Mouse (Mus musculus): ENCODE results near the gene Lmx1a. TPM values are rescaled to one million over a fixed set of nuclear protein-coding genes. Genes with fewer than 3 reads are reported as not detected.

Lmx1a gene
- polyA plus RNA-seq, 1 experiment, result not detected

DNA sequence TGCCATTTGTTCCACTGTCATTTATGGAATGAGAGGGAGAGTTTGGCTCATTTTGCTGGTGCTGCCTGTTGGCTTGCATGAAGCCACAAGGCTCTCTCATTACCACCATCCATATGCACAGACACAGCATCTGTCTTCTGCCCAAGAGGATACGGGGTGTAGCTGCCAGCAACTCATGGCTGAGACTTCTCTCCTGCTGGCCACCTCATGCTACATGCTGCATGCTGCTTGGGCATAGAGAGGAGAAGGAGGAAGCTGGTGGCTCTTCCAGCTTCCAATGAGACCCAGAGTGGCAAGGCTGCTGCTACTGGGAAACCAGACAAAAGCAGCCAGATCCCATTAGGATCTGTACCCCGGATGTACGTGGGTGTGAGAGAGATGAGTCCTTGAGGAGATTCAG lies 47.8 kb downstream of the Lmx1a start:
- TF ChIP-seq FLI1 (IDR thresholded peaks at IDR 0.05; ENCODE audit: low read length), result no peak
- TF ChIP-seq GATA1 (IDR thresholded peaks at IDR 0.05; ENCODE audit: borderline replicate concordance, low read length), result no peak
- H3K4me1 ChIP-seq, result no peaks in the 10 kb centered on the region
- peaks cover 4% of the 10 kb centered on the region for H3K27me3 ChIP-seq (replicated peaks)
- H3K36me3 ChIP-seq (replicated peaks; ENCODE audit: low read length), result no peaks in the 10 kb centered on the region
- H3K9me3 ChIP-seq, result 0 out of 2 replicates have a peak, but pooled peaks cover 8% of the 10 kb centered on the region
- no peak overlapping the region for H3K4me3 ChIP-seq (replicated peaks)

DNA sequence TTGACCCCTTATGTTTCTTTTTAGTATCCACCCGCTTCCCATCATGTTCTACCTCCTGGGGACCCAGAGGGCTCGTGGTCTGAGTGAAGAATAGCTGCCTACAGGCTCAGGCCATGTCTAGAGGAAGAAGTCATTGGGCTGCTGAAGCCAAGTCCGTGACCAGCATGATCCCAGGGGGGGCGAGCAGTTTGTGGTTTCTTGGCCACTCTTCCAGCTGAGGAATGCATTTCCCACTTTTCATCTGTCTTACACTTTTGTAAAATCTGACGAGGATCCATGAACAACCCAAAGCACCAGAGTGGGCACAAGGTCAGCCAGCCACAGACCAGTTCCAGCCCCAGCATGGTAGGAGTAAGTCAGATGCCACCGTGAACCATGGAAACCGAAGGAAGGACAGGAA lies 50.2 kb downstream of the Lmx1a start:
- Histone ChIP-seq H3K9me3 (0 out of 2 replicates have a peak, but pooled peaks cover 8% of the 10 kb centered on the region), H3K27me3 (replicated peaks) (peaks cover 2% of the 10 kb centered on the region), H3K4me1 (no peaks in the 10 kb centered on the region), H3K4me3 (replicated peaks) (no peak overlapping the region), H3K36me3 (replicated peaks; ENCODE audit: low read length) (no peaks in the 10 kb centered on the region)
- TF ChIP-seq FLI1 (IDR thresholded peaks at IDR 0.05; ENCODE audit: low read length) (no peak), GATA1 (IDR thresholded peaks at IDR 0.05; ENCODE audit: borderline replicate concordance, low read length) (no peak)

DNA sequence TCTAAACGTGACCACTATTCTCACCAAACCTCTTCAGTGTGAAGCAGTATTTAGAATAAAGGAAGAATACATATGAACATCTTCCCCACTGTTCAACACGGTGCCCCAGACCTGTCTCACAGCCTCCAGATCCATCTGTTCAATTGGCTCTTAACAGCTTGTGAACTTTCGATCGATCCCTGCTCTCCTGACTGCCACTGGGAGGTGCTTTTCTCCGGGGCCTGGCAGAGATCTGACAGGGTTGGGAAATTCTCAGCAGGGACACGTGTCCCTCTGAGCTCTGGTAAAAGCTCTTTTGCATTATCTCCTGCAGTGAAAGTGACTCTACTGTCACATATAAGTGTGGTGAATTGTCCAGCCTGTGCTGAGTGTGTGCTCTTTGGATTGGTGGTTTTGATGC lies 57.6 kb downstream of the Lmx1a start:
- H3K4me3 ChIP-seq (replicated peaks), result no peak overlapping the region
- no peaks in the 10 kb centered on the region for H3K36me3 ChIP-seq (replicated peaks; ENCODE audit: low read length)
- H3K27me3 ChIP-seq (replicated peaks), result no peaks in the 10 kb centered on the region
- no peaks in the 10 kb centered on the region for H3K4me1 ChIP-seq
- H3K9me3 ChIP-seq, result 0 out of 2 replicates have a peak, but pooled peaks cover 1% of the 10 kb centered on the region
- no peak for TF ChIP-seq FLI1 (IDR thresholded peaks at IDR 0.05; ENCODE audit: low read length)
- TF ChIP-seq GATA1 (IDR thresholded peaks at IDR 0.05; ENCODE audit: borderline replicate concordance, low read length), result no peak

DNA sequence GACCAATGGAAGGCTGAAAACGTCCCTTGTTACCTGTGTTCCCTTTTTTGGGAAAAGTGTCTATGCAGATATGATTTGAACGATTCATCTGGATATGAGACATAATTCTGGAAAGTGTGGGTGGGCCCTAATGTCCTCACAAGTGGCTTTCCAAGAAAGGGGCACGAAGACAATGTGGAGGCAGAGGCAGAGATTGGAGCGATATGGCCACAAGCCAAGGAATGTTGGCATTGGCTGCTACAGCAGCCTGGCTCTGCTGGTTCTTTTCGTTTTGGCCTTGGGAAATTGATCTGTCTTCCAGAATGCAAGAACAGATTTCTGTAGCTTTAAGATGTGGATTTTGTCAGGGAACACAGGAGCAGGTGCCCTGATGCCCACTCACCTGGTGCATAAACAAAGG lies 63.6 kb downstream of the Lmx1a start:
- Histone ChIP-seq H3K4me3 (replicated peaks) (no peak overlapping the region), H3K4me1 (no peaks in the 10 kb centered on the region), H3K27me3 (replicated peaks) (no peaks in the 10 kb centered on the region), H3K36me3 (replicated peaks; ENCODE audit: low read length) (no peaks in the 10 kb centered on the region), H3K9me3 (0 out of 2 replicates have a peak, but pooled peaks cover 3% of the 10 kb centered on the region)
- TF ChIP-seq FLI1 (IDR thresholded peaks at IDR 0.05; ENCODE audit: low read length) (no peak), GATA1 (IDR thresholded peaks at IDR 0.05; ENCODE audit: borderline replicate concordance, low read length) (no peak)

DNA sequence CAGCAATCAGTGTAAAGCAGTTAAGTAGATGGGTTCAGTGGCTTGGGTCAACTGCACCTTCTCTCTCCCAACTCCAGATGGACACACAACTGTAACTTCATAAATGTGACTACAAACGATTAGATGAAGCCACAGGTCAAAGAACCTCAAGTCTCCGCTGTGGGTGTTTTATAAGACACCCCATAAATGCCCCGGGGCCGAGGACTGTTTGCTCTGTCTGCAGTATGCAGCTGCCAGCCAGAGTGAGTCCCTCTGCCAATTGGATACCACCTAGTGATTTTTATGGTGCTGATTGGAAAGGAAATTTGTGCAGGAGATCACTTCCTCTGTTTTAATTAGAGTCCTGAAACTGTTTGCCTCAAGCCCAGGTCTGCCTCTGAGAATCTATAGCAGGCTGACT lies 65.0 kb downstream of the Lmx1a start:
- 0 out of 2 replicates have a peak, but pooled peaks cover 3% of the 10 kb centered on the region for H3K9me3 ChIP-seq
- H3K4me1 ChIP-seq, result no peaks in the 10 kb centered on the region
- no peaks in the 10 kb centered on the region for H3K36me3 ChIP-seq (replicated peaks; ENCODE audit: low read length)
- no peak overlapping the region for H3K4me3 ChIP-seq (replicated peaks)
- H3K27me3 ChIP-seq (replicated peaks), result no peaks in the 10 kb centered on the region
- TF ChIP-seq GATA1 (IDR thresholded peaks at IDR 0.05; ENCODE audit: borderline replicate concordance, low read length) (no peak), FLI1 (IDR thresholded peaks at IDR 0.05; ENCODE audit: low read length) (no peak)

DNA sequence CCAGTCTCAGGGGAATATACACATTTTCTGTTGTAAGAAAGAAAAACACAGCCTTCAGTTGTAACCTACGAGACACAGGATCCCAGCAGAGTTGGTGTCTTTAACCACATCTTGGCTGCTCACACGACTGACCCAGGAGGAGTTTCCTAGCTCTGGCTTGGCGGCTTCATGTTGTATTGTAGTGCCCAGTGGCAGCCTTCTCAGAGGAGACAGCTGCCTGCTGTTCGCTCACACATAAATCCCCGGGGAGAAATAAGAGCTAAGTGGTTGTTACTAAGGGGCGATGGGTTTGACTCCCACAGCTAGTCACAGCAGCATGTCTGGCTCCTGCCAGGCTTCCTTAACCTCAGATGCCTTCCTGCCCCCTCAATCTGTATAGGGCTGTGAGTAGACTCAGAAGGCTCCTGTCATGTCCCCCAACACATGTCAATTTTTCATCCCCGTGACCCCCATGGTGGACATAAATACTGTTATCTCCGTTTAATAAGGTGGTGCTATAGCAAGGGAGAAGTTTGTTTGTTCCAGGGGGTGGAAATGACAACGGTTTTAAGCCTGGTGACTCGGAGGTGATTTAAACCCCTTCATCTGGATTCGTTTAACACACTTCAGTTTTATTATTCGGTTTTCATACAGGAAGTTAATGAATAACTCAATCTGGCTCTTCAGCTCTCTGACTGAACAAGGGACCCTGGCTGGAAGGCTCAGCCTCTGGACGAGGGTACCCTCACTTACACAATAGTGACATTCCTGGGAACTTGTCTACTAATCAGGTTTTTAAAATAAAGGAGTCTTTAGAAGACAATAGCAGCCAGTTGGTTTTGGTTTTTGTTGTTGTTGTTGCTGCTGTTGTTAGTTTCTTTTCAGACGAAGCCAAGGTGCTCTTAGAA lies 65.8 kb downstream of the Lmx1a start:
- H3K4me1 ChIP-seq, result no peaks in the 10 kb centered on the region
- H3K36me3 ChIP-seq (replicated peaks; ENCODE audit: low read length), result no peaks in the 10 kb centered on the region
- 0 out of 2 replicates have a peak, but pooled peaks cover 3% of the 10 kb centered on the region for H3K9me3 ChIP-seq
- H3K4me3 ChIP-seq (replicated peaks), result no peak overlapping the region
- TF ChIP-seq GATA1 (IDR thresholded peaks at IDR 0.05; ENCODE audit: borderline replicate concordance, low read length) (no peak), FLI1 (IDR thresholded peaks at IDR 0.05; ENCODE audit: low read length) (no peak)
- H3K27me3 ChIP-seq (replicated peaks), result no peaks in the 10 kb centered on the region

DNA sequence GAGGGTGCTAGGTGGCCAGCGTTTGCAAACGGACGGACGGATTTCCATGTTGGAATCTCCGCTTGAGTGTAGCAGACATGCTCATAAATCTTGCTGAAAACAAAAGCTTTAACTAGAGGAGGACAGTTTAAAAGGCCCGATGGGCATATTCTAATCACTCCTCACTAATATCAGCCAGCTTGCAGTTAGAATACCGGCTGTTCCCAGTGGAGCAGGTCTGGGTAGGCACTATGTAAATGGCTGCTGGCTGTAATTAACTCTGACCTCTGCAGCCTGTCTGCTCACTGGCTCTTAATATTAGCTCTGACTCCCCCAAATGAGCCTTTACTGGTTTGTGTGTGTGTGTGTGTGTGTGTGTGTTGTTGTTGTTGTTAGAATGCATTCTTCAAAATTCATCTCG lies 69.2 kb downstream of the Lmx1a start:
- no peaks in the 10 kb centered on the region for H3K36me3 ChIP-seq (replicated peaks; ENCODE audit: low read length)
- H3K9me3 ChIP-seq, result no peaks in the 10 kb centered on the region
- no peak overlapping the region for H3K4me3 ChIP-seq (replicated peaks)
- TF ChIP-seq GATA1 (IDR thresholded peaks at IDR 0.05; ENCODE audit: borderline replicate concordance, low read length), result no peak
- no peak for TF ChIP-seq FLI1 (IDR thresholded peaks at IDR 0.05; ENCODE audit: low read length)
- no peaks in the 10 kb centered on the region for H3K4me1 ChIP-seq
- H3K27me3 ChIP-seq (replicated peaks), result peaks cover 2% of the 10 kb centered on the region

DNA sequence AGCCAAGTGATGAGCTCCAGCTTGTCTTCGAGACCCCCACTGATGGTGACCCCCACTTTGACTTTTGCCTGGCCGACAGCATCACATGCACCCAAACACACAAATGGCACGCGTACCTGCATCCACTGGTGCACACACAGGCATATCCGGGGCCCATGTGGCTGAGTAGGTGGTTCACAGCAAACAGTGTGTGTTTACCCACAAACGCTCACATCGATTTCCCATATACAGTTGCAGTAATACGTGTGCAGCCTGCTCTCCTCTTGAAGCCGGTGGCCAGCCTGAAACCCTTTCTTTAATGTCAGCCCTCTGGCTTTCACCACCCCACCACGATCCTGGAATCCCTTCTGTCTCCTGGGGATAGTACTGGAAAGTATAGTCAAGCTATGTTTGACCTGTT lies 71.3 kb downstream of the Lmx1a start:
- H3K4me3 ChIP-seq (replicated peaks), result no peak overlapping the region
- H3K9me3 ChIP-seq, result no peaks in the 10 kb centered on the region

DNA sequence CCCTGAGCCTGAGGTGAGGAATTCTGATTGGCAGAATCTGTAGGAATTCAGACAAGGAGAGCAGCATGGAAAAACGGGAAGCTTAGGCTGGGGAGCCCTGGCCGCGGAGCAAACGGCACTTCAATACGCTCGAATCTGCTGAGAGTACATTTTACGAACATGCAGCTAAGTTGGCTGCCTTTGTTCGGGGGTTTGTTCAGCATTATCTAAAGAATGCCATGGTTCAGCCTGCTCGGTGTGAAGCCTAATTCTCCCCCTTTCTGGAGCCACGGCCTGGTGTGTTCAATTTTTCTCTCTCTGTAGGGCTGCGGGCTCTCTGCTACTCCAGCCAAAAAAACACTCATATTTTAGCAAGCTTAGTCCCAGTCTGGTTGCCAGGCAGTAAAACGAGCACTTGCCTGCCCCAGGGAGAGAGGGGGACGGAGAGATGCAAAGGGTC lies 72.8 kb downstream of the Lmx1a start:
- Histone ChIP-seq H3K27me3 (replicated peaks) (peaks cover 2% of the 10 kb centered on the region), H3K9me3 (no peaks in the 10 kb centered on the region), H3K4me3 (replicated peaks) (no peak overlapping the region), H3K36me3 (replicated peaks; ENCODE audit: low read length) (no peaks in the 10 kb centered on the region), H3K4me1 (no peaks in the 10 kb centered on the region)
- TF ChIP-seq GATA1 (IDR thresholded peaks at IDR 0.05; ENCODE audit: borderline replicate concordance, low read length) (no peak), FLI1 (IDR thresholded peaks at IDR 0.05; ENCODE audit: low read length) (no peak)

More for the DNA sequence above, 71.3 kb downstream of the Lmx1a start:
- H3K27me3 ChIP-seq (replicated peaks), result peaks cover 2% of the 10 kb centered on the region
- H3K36me3 ChIP-seq (replicated peaks; ENCODE audit: low read length), result no peaks in the 10 kb centered on the region
- no peaks in the 10 kb centered on the region for H3K4me1 ChIP-seq
- no peak for TF ChIP-seq GATA1 (IDR thresholded peaks at IDR 0.05; ENCODE audit: borderline replicate concordance, low read length)
- no peak for TF ChIP-seq FLI1 (IDR thresholded peaks at IDR 0.05; ENCODE audit: low read length)

DNA sequence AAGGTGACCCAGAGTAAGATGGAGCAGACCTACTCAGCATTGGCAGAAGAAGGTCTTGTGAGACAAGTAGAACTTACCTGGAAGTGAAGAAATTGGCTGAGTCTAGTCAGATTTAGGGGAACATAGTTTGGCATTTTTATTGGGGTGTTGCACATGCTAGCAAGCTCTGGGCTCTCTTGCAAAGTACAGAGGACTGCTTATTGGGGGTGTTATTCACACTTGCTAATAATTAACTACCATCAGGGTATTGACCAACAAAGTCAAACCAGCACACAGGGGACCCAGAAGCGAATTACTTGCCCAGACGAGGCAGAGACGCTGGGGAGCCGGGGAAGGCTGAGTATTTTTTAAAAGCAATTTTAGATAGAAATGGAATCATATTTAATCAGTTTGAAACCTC lies 77.6 kb downstream of the Lmx1a start:
- no peaks in the 10 kb centered on the region for H3K4me1 ChIP-seq
- no peaks in the 10 kb centered on the region for H3K27me3 ChIP-seq (replicated peaks)
- H3K9me3 ChIP-seq, result no peaks in the 10 kb centered on the region
- H3K4me3 ChIP-seq (replicated peaks), result no peak overlapping the region
- TF ChIP-seq FLI1 (IDR thresholded peaks at IDR 0.05; ENCODE audit: low read length), result no peak
- no peak for TF ChIP-seq GATA1 (IDR thresholded peaks at IDR 0.05; ENCODE audit: borderline replicate concordance, low read length)
- no peaks in the 10 kb centered on the region for H3K36me3 ChIP-seq (replicated peaks; ENCODE audit: low read length)

Measured in megakaryocyte, embryonic 14.5 days (primary cell).